Mouse (Mus musculus): Measurements from ENCODE around the gene Tmem115. TPM values are rescaled to one million over a fixed set of nuclear protein-coding genes. Genes with fewer than 3 reads are reported as not detected.

The Tmem115 gene
- total and polyA plus RNA-seq, 2 experiments, result 10.9 to 47.3 TPM

DNA sequence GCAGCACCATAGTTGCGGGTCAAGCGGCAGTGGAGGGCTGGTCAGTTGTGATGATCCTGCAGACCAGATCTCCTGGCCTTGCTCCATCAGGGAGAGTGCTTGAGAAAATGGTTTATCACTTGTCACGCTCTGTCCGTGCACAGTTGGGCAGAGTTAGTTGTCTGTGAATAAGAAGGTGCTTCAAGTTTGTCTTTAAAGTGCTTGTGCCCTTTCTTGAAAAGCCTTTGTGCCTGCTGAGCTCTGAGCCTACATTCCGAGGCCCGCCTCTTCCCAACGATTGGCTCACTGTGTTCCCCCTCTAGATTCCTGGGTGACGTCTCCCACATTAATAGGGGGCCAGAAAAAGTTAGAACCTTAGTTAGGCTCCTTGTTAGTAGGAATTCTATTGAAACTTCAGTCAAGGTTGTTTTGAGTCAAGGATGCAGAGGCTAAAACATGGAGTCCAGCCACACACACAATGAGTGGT is 18.2 kb downstream of the Tmem115 start:
- peak overlapping the region; percentile 59 for H3K9ac ChIP-seq (ENCODE audit: low read depth, low read length)
- H3K4me1 ChIP-seq (ENCODE audit: control insufficient read depth, insufficient read depth, low read length), result peaks cover 17% of the 10 kb centered on the region
- no peak overlapping the region for H3K27ac ChIP-seq (replicated peaks; ENCODE audit: insufficient read depth, low read depth, low read length)
- no peaks in the 10 kb centered on the region for H3K27me3 ChIP-seq (ENCODE audit: control insufficient read depth, insufficient read depth, low read length)
- no peak for DNase-seq (ENCODE audit: extremely low read depth, low read depth, low spot score)
- peak overlapping the region; percentile 58; the same call in 1 of the 2 replicates for H3K4me3 ChIP-seq (ENCODE audit: insufficient read depth, low read depth, low read length)
- H3K36me3 ChIP-seq (ENCODE audit: control insufficient read depth, insufficient read depth, low read length), result no peaks in the 10 kb centered on the region
- TF ChIP-seq POLR2A (IDR thresholded peaks at IDR 0.05; ENCODE audit: extremely low read depth, insufficient read depth, low read length), result no peak
- no peak for TF ChIP-seq CTCF (IDR thresholded peaks at IDR 0.05; ENCODE audit: low read depth, low read length)
- WGBS, result 56% methylated on average over 8 of the region's 8 CpGs
- no peaks in the 10 kb centered on the region; the same call in 1 of the 2 replicates for H3K79me2 ChIP-seq (ENCODE audit: control insufficient read depth, insufficient read depth, low read length)

DNA sequence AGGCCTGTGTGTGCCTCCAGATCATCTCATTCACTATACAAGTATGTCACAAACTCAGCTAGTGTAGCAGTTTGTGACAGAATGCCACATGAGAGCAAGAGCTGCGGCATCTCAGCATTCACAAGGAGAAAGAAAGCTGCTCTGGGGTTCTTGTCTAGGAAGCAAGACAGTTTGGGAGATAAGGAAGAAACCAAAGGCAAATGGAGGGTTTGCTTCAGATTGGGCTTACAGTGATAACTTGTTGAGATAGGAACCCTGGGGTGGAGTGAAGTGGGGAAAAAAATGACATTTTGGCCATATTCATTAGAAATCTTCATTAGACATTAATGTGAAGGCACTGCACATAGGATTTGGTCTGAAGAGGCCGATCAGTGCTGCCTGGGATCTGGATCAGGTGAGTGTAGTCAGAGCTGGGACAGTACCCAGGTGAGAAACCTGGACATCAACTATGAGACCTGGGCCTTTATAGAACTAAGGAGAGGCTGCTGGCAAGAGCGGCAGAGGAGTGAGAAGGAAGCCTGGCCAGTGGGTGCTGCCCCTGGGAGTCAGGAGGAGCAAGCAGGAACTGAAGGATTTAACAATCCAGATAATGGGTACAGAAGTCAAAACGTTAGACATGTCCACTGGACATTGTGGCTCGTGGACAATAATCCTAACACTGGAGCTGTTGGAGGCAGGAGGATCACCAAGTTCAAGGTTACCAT is 19.1 kb downstream of the Tmem115 start:
- no peak overlapping the region for H3K9ac ChIP-seq (ENCODE audit: low read depth, low read length)
- TF ChIP-seq CTCF (IDR thresholded peaks at IDR 0.05; ENCODE audit: low read depth, low read length) (no peak), POLR2A (IDR thresholded peaks at IDR 0.05; ENCODE audit: extremely low read depth, insufficient read depth, low read length) (no peak)
- H3K79me2 ChIP-seq (ENCODE audit: control insufficient read depth, insufficient read depth, low read length), result no peaks in the 10 kb centered on the region; the same call in 1 of the 2 replicates
- WGBS, result 71% methylated on average over 5 of the region's 5 CpGs
- H3K4me3 ChIP-seq (ENCODE audit: insufficient read depth, low read depth, low read length), result no peak overlapping the region
- H3K36me3 ChIP-seq (ENCODE audit: control insufficient read depth, insufficient read depth, low read length), result peaks cover 9% of the 10 kb centered on the region
- DNase-seq (ENCODE audit: extremely low read depth, low read depth, low spot score), result no peak
- H3K4me1 ChIP-seq (ENCODE audit: control insufficient read depth, insufficient read depth, low read length), result peaks cover 17% of the 10 kb centered on the region
- H3K27ac ChIP-seq (replicated peaks; ENCODE audit: insufficient read depth, low read depth, low read length), result no peak overlapping the region
- H3K27me3 ChIP-seq (ENCODE audit: control insufficient read depth, insufficient read depth, low read length), result no peaks in the 10 kb centered on the region

DNA sequence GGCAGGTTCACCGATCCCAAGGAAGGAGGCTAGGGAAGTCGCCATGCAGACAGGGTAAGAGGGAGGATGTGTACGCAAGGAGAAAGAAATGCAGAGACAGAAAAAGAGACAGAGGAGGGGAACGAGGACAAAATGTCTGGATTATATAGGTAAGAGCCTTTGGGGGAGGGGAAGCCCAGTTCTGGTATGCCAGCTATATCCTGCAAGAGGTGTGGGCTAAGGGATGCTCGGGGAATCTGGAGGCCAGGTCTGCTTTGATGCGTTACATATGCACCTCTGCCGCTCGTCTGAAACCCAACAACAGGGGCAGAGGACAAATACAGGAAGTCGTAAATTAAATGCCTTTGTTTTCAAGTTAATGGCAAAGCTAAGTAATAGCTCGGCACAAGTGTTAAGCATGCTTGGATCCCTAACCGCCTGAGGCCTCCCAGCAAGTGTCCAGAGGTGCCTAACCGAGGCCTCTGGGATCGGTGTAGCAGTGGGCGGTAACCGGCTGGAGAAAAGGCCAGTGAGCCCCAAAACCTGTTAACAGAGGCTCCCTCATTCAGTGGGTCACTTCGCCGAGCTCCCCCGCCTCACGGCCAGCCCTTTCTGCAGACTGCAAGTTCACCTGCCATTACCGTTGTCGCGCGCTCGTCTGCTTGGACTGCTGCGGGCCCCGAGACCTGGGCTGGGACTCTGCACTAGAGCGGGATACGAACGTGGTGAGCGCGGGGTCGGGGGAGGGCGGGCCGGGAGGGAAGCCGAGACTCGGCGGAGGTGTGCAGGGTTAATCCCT is 20.0 kb downstream of the Tmem115 start:
- Histone ChIP-seq H3K36me3 (ENCODE audit: control insufficient read depth, insufficient read depth, low read length) (peaks cover 16% of the 10 kb centered on the region), H3K79me2 (ENCODE audit: control insufficient read depth, insufficient read depth, low read length) (no peaks in the 10 kb centered on the region; the same call in 1 of the 2 replicates), H3K4me1 (ENCODE audit: control insufficient read depth, insufficient read depth, low read length) (peaks cover 17% of the 10 kb centered on the region), H3K27me3 (ENCODE audit: control insufficient read depth, insufficient read depth, low read length) (no peaks in the 10 kb centered on the region), H3K27ac (replicated peaks; ENCODE audit: insufficient read depth, low read depth, low read length) (peak overlapping the region; percentile 20), H3K4me3 (ENCODE audit: insufficient read depth, low read depth, low read length) (peak overlapping the region; percentile 62), H3K9ac (ENCODE audit: low read depth, low read length) (peak overlapping the region; percentile 74)
- TF ChIP-seq POLR2A (IDR thresholded peaks at IDR 0.05; ENCODE audit: extremely low read depth, insufficient read depth, low read length) (no peak), CTCF (IDR thresholded peaks at IDR 0.05; ENCODE audit: low read depth, low read length) (no peak)
- no peak for DNase-seq (ENCODE audit: extremely low read depth, low read depth, low spot score)
- 14% methylated on average over 37 of the region's 37 CpGs for WGBS

DNA sequence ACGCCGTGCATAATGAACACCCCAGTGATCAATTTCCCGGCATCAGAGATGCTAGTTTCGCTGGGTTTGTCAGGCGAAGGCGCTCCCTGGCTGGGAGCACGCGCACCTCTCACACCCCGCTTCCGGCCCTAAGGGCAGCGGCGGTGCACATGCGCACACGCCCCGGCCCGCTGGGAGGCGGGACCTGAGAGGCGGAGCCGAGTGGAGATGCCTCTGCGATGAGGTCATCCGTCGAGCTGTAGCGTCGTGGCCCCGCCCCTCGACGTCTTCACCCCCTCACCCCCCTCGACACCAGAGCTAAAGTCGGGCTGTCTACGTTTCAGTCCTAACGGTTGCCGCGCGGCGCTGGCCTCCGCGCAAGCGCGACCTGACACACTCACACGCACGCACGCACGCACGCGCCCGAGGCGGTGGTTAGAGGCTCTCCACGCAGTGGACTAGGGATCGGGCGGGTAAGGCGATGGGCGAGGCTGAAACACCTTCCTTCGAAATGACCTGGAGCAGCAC is 20.6 kb downstream of the Tmem115 start:
- TF ChIP-seq CTCF (IDR thresholded peaks at IDR 0.05; ENCODE audit: low read depth, low read length), result no peak
- peak; percentile 83 for TF ChIP-seq POLR2A (IDR thresholded peaks at IDR 0.05; ENCODE audit: extremely low read depth, insufficient read depth, low read length)
- H3K36me3 ChIP-seq (ENCODE audit: control insufficient read depth, insufficient read depth, low read length), result peaks cover 22% of the 10 kb centered on the region
- peaks cover 17% of the 10 kb centered on the region for H3K4me1 ChIP-seq (ENCODE audit: control insufficient read depth, insufficient read depth, low read length)
- peak; percentile 91 for DNase-seq (ENCODE audit: extremely low read depth, low read depth, low spot score)
- H3K27ac ChIP-seq (replicated peaks; ENCODE audit: insufficient read depth, low read depth, low read length), result peak overlapping the region; percentile 62
- H3K4me3 ChIP-seq (ENCODE audit: insufficient read depth, low read depth, low read length), result peak overlapping the region; percentile 62
- under 1% methylated on average over 53 of the region's 53 CpGs for WGBS
- H3K79me2 ChIP-seq (ENCODE audit: control insufficient read depth, insufficient read depth, low read length), result no peaks in the 10 kb centered on the region; the same call in 1 of the 2 replicates
- H3K9ac ChIP-seq (ENCODE audit: low read depth, low read length), result peak overlapping the region; percentile 74
- H3K27me3 ChIP-seq (ENCODE audit: control insufficient read depth, insufficient read depth, low read length), result no peaks in the 10 kb centered on the region

DNA sequence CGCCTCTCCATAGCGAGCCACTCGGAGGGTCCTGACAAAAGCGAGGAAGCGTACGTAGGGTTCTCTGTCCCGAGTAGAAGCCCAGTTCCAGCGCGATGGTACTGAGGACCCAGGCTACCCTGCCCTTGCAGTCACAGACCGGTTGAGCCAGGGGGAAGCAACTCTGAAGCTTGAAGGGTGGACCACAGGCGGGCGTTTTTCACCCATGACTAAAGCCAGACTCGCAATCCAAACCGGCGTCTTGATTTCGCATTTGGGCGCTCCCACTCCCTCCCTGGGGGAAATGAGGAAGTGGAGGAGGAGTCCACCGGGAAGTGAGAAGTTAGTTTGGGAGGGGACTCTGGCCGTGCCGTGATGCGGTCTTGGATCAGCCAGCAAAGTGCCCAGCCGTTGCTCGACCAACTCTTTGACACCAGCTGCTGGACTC is 21.3 kb downstream of the Tmem115 start:
- Histone ChIP-seq H3K79me2 (ENCODE audit: control insufficient read depth, insufficient read depth, low read length) (no peaks in the 10 kb centered on the region; the same call in 1 of the 2 replicates), H3K27ac (replicated peaks; ENCODE audit: insufficient read depth, low read depth, low read length) (peak overlapping the region; percentile 62), H3K4me3 (ENCODE audit: insufficient read depth, low read depth, low read length) (peak overlapping the region; percentile 56), H3K36me3 (ENCODE audit: control insufficient read depth, insufficient read depth, low read length) (peaks cover 25% of the 10 kb centered on the region), H3K4me1 (ENCODE audit: control insufficient read depth, insufficient read depth, low read length) (peaks cover 17% of the 10 kb centered on the region), H3K27me3 (ENCODE audit: control insufficient read depth, insufficient read depth, low read length) (no peaks in the 10 kb centered on the region), H3K9ac (ENCODE audit: low read depth, low read length) (peak overlapping the region; percentile 68)
- TF ChIP-seq CTCF (IDR thresholded peaks at IDR 0.05; ENCODE audit: low read depth, low read length), result no peak
- no peak for TF ChIP-seq POLR2A (IDR thresholded peaks at IDR 0.05; ENCODE audit: extremely low read depth, insufficient read depth, low read length)
- WGBS, result under 1% methylated on average over 23 of the region's 23 CpGs
- no peak for DNase-seq (ENCODE audit: extremely low read depth, low read depth, low spot score)

Measured in liver, adult 2 months (tissue).